In the genomic region with DNA sequence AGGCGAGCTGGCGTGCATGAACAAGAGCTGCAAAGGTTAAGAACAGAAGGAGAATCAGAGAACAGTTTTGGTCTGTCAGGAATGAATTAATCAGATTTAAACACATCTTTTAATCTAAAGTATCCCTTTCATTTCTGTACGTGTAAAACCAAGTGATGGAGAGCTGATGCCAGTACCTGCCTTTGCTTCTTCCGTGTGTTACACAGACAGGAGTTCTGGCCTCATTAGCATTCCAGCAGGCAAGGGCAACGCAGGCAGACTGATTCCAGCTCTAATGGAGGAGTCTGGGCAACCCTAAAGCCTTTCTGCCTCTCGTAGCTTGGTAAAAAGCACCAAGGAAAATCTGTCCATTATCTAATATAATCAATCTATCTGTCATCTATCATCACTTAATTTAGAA, we compare ENCODE assay signal across 18 mouse cellular contexts.
DNase-seq lines count a peak whose midpoint lies in the region; ATAC-seq and TF ChIP-seq lines count a peak whose summit lies in the region.
"Had no signal": no experiment of that assay in that cellular context is flagged by ENCODE, and none has a peak within 500 bp of the region (broad histone marks: within the 10 kb centered on the region; RNA-seq: fewer than 3 reads in every experiment).

No protein-coding gene starts in this region.

- no peaks in the 10 kb centered on the region for H3K4me1 ChIP-seq in midbrain, embryonic 11.5 days (ENCODE audit: control insufficient read depth, insufficient read depth, low read length)
- H3K4me1 ChIP-seq in midbrain, embryonic 15.5 days = peaks cover 12% of the 10 kb centered on the region
- 0 out of 2 replicates have a peak, but pooled peaks cover 2% of the 10 kb centered on the region for H3K4me1 ChIP-seq in midbrain, postnatal 0 days (ENCODE audit: insufficient read depth, low read length)
- peaks cover 15% of the 10 kb centered on the region for H3K4me1 ChIP-seq in midbrain, embryonic 16.5 days (ENCODE audit: control insufficient read depth, insufficient read depth, low read length)
- peaks cover 3% of the 10 kb centered on the region for H3K4me1 ChIP-seq in hindbrain, embryonic 13.5 days (replicated peaks)
- H3K4me1 ChIP-seq: embryonic facial prominence, embryonic 10.5 days; embryonic facial prominence, embryonic 12.5 days had no signal

- H3K36me3 ChIP-seq in midbrain, embryonic 11.5 days (ENCODE audit: control insufficient read depth, insufficient read depth, low read length) = no peaks in the 10 kb centered on the region
- H3K36me3 ChIP-seq in midbrain, embryonic 15.5 days (replicated peaks) = no peaks in the 10 kb centered on the region
- H3K36me3 ChIP-seq in midbrain, postnatal 0 days (ENCODE audit: insufficient read depth, low read length) = no peaks in the 10 kb centered on the region
- H3K36me3 ChIP-seq in midbrain, embryonic 16.5 days (ENCODE audit: control insufficient read depth, insufficient read depth, low read length) = no peaks in the 10 kb centered on the region
- H3K36me3 ChIP-seq in hindbrain, embryonic 13.5 days = no peaks in the 10 kb centered on the region
- H3K36me3 ChIP-seq: embryonic facial prominence, embryonic 10.5 days; embryonic facial prominence, embryonic 12.5 days; forebrain, embryonic 12.5 days; forebrain, embryonic 15.5 days had no signal

- no peak for ATAC-seq in midbrain, embryonic 11.5 days (ENCODE audit: low FRiP score)
- no peak for ATAC-seq in midbrain, embryonic 15.5 days (replicated peaks)
- ATAC-seq in midbrain, postnatal 0 days (ENCODE audit: low FRiP score) = no peak
- ATAC-seq in midbrain, embryonic 16.5 days = no peak
- ATAC-seq in hindbrain, embryonic 13.5 days (ENCODE audit: low FRiP score) = no peak
- ATAC-seq: forebrain, embryonic 15.5 days; forebrain, postnatal 0 days had no signal

- H3K9ac ChIP-seq in midbrain, embryonic 11.5 days (ENCODE audit: low read length) = no peak overlapping the region
- no peak overlapping the region for H3K9ac ChIP-seq in midbrain, embryonic 15.5 days
- H3K9ac ChIP-seq in midbrain, postnatal 0 days (replicated peaks; ENCODE audit: low read length, poor library complexity, severe bottlenecking) = no peak overlapping the region
- H3K9ac ChIP-seq in midbrain, embryonic 16.5 days (ENCODE audit: low read depth, low read length) = no peak overlapping the region; the same call in 1 of the 2 replicates
- no peak overlapping the region for H3K9ac ChIP-seq in hindbrain, embryonic 13.5 days
- H3K9ac ChIP-seq: embryonic facial prominence, embryonic 12.5 days; forebrain, embryonic 12.5 days; forebrain, embryonic 15.5 days; forebrain, postnatal 0 days had no signal

- no peaks in the 10 kb centered on the region for H3K27me3 ChIP-seq in midbrain, embryonic 11.5 days (ENCODE audit: control insufficient read depth, insufficient read depth, low read length)
- no peaks in the 10 kb centered on the region for H3K27me3 ChIP-seq in midbrain, embryonic 15.5 days (replicated peaks)
- no peaks in the 10 kb centered on the region for H3K27me3 ChIP-seq in midbrain, postnatal 0 days (ENCODE audit: insufficient read depth, low read length)
- H3K27me3 ChIP-seq in midbrain, embryonic 16.5 days (ENCODE audit: control insufficient read depth, insufficient read depth, low read depth, low read length) = no peaks in the 10 kb centered on the region
- no peaks in the 10 kb centered on the region for H3K27me3 ChIP-seq in hindbrain, embryonic 13.5 days
- H3K27me3 ChIP-seq: embryonic facial prominence, embryonic 12.5 days; forebrain, embryonic 12.5 days; forebrain, embryonic 15.5 days had no signal

- H3K9me3 ChIP-seq in midbrain, embryonic 11.5 days (ENCODE audit: control insufficient read depth, low read length) = no peaks in the 10 kb centered on the region
- no peaks in the 10 kb centered on the region for H3K9me3 ChIP-seq in midbrain, embryonic 15.5 days
- H3K9me3 ChIP-seq in midbrain, postnatal 0 days (ENCODE audit: low read length) = no peaks in the 10 kb centered on the region
- H3K9me3 ChIP-seq in midbrain, embryonic 16.5 days (replicated peaks; ENCODE audit: control insufficient read depth, low read length, poor library complexity, severe bottlenecking) = no peaks in the 10 kb centered on the region
- H3K9me3 ChIP-seq in hindbrain, embryonic 13.5 days = no peaks in the 10 kb centered on the region
- H3K9me3 ChIP-seq: embryonic facial prominence, embryonic 10.5 days; embryonic facial prominence, embryonic 12.5 days; forebrain, embryonic 12.5 days; forebrain, embryonic 15.5 days had no signal

- no peak overlapping the region for H3K4me2 ChIP-seq in midbrain, embryonic 11.5 days
- H3K4me2 ChIP-seq in midbrain, embryonic 15.5 days = no peak overlapping the region
- H3K4me2 ChIP-seq in midbrain, postnatal 0 days (ENCODE audit: low read depth, low read length, poor library complexity, severe bottlenecking) = no peak overlapping the region
- no peak overlapping the region for H3K4me2 ChIP-seq in midbrain, embryonic 16.5 days (ENCODE audit: low read length)
- H3K4me2 ChIP-seq in hindbrain, embryonic 13.5 days = no peak overlapping the region
- H3K4me2 ChIP-seq: embryonic facial prominence, embryonic 12.5 days; forebrain, embryonic 12.5 days; forebrain, embryonic 15.5 days had no signal

- no peak overlapping the region for H3K4me3 ChIP-seq in midbrain, embryonic 11.5 days (ENCODE audit: low read depth, low read length)
- no peak overlapping the region for H3K4me3 ChIP-seq in midbrain, embryonic 15.5 days
- H3K4me3 ChIP-seq in midbrain, postnatal 0 days (ENCODE audit: low read depth, low read length) = no peak overlapping the region
- H3K4me3 ChIP-seq in midbrain, embryonic 16.5 days (ENCODE audit: low read depth, low read length) = no peak overlapping the region
- no peak overlapping the region for H3K4me3 ChIP-seq in hindbrain, embryonic 13.5 days
- H3K4me3 ChIP-seq: embryonic facial prominence, embryonic 10.5 days; embryonic facial prominence, embryonic 12.5 days; forebrain, embryonic 12.5 days; forebrain, embryonic 15.5 days had no signal

- 54% methylated on average over 6 of the region's 6 CpGs for WGBS in midbrain, embryonic 11.5 days
- 25% methylated on average over 6 of the region's 6 CpGs for WGBS in midbrain, embryonic 15.5 days
- WGBS in midbrain, postnatal 0 days = 27% methylated on average over 6 of the region's 6 CpGs
- 21% methylated on average over 6 of the region's 6 CpGs for WGBS in midbrain, embryonic 16.5 days
- WGBS in hindbrain, embryonic 13.5 days = 34% methylated on average over 6 of the region's 6 CpGs

- DNase-seq in midbrain, embryonic 11.5 days (ENCODE audit: low spot score, missing footprints) = peak; percentile 61
- peak; percentile 18 for DNase-seq in midbrain, postnatal 0 days (ENCODE audit: low spot score)
- DNase-seq: adrenal gland, adult 2 months; adrenal gland, postnatal 10 days; adrenal gland, postnatal 25 days; cerebellum, adult 11-12 months; cerebellum, adult 2 months; cerebellum, adult 9-10 months; cerebellum, postnatal 10 days; cerebellum, postnatal 25 days; forebrain, postnatal 0 days had no signal

- no peak overlapping the region for H3K27ac ChIP-seq in midbrain, embryonic 11.5 days (ENCODE audit: low read depth, low read length)
- H3K27ac ChIP-seq in midbrain, embryonic 15.5 days = no peak overlapping the region
- no peak overlapping the region for H3K27ac ChIP-seq in midbrain, postnatal 0 days (ENCODE audit: low read depth, low read length)
- no peak overlapping the region for H3K27ac ChIP-seq in midbrain, embryonic 16.5 days (ENCODE audit: low read length)
- H3K27ac ChIP-seq in hindbrain, embryonic 13.5 days = no peak overlapping the region; the same call in 1 of the 2 replicates
- H3K27ac ChIP-seq: embryonic facial prominence, embryonic 10.5 days; embryonic facial prominence, embryonic 12.5 days; forebrain, embryonic 12.5 days; forebrain, embryonic 15.5 days had no signal

- no peak for TF ChIP-seq CTCF in midbrain, postnatal 0 days (IDR thresholded peaks at IDR 0.05)
